Comparison of ENCODE assay signal across 20 mouse cellular contexts in genomic region chr19:42328160-42328559, GRCm38 (mm10).
DNase-seq lines count a peak whose midpoint lies in the region; ATAC-seq lines count a peak whose summit lies in the region.
"Had no signal": no experiment of that assay in that cellular context is flagged by ENCODE, and none has a peak within 500 bp of the region (broad histone marks: within the 10 kb centered on the region; RNA-seq: fewer than 3 reads in every experiment).

No protein-coding gene starts in this region.

- no peak overlapping the region for H3K4me2 ChIP-seq in neural tube, embryonic 13.5 days
- H3K4me2 ChIP-seq in neural tube, embryonic 15.5 days, result no peak overlapping the region
- H3K4me2 ChIP-seq: forebrain, embryonic 13.5 days; heart, embryonic 12.5 days had no signal

- no peak overlapping the region for H3K9ac ChIP-seq in neural tube, embryonic 13.5 days
- no peak overlapping the region for H3K9ac ChIP-seq in neural tube, embryonic 15.5 days (replicated peaks)
- H3K9ac ChIP-seq: forebrain, embryonic 13.5 days; heart, embryonic 12.5 days had no signal

- H3K27ac ChIP-seq in neural tube, embryonic 13.5 days (replicated peaks), result 0 out of 2 replicates have a peak overlapping the region, but pooled peaks have one; percentile 33
- H3K27ac ChIP-seq in neural tube, embryonic 15.5 days (replicated peaks), result no peak overlapping the region
- H3K27ac ChIP-seq: embryonic facial prominence, embryonic 10.5 days; forebrain, embryonic 13.5 days; hindbrain, embryonic 10.5 days had no signal

- peaks cover 29% of the 10 kb centered on the region for H3K4me1 ChIP-seq in neural tube, embryonic 13.5 days (replicated peaks)
- peaks cover 13% of the 10 kb centered on the region for H3K4me1 ChIP-seq in neural tube, embryonic 15.5 days
- H3K4me1 ChIP-seq: heart, embryonic 12.5 days had no signal

- DNase-seq in cerebellum, postnatal 10 days, result peak; percentile 56 to 64
- no peak for DNase-seq in frontal cortex, postnatal 14 days (ENCODE audit: low spot score in 2 of 2)
- peak; percentile 49 for DNase-seq in left cerebral cortex, postnatal 4 days
- no peak for DNase-seq in left cerebral cortex, adult 8-10 months (ENCODE audit: low spot score in 2 of 2)
- DNase-seq: adrenal gland, adult 8-10 months; adrenal gland, postnatal 36 days; B cell, adult 2 months; cerebellum, adult 18-20 months; gastrocnemius, postnatal 14 days had no signal

- 64% methylated on average over 9 of the region's 9 CpGs for WGBS in neural tube, embryonic 13.5 days
- 65% methylated on average over 9 of the region's 9 CpGs for WGBS in neural tube, embryonic 15.5 days

- no peak for ATAC-seq in cerebellum, adult (ENCODE audit: insufficient number of reproducible peaks, low FRiP score, low TSS enrichment)
- peak; percentile 59 for ATAC-seq in frontal cortex, adult (ENCODE audit: low TSS enrichment)
- 0 out of 2 replicates have a peak, but pooled peaks have one; percentile 23 for ATAC-seq in neural tube, embryonic 13.5 days (ENCODE audit: low read depth)
- ATAC-seq in neural tube, embryonic 15.5 days (ENCODE audit: low FRiP score), result no peak
- ATAC-seq: CD4-positive, CD25-positive, alpha-beta regulatory T cell, adult 4 months; forebrain, embryonic 13.5 days; hindbrain, embryonic 16.5 days had no signal

- H3K9me3 ChIP-seq in neural tube, embryonic 13.5 days, result no peaks in the 10 kb centered on the region
- no peaks in the 10 kb centered on the region for H3K9me3 ChIP-seq in neural tube, embryonic 15.5 days (replicated peaks)
- H3K9me3 ChIP-seq: embryonic facial prominence, embryonic 10.5 days; forebrain, embryonic 13.5 days; G1E; heart, embryonic 12.5 days; hindbrain, embryonic 10.5 days had no signal

- intact Hi-C loops in left cerebral cortex, postnatal 4 days (cut with DNase I), result no loop called here

- H3K4me3 ChIP-seq in neural tube, embryonic 13.5 days, result no peak overlapping the region
- H3K4me3 ChIP-seq in neural tube, embryonic 15.5 days (replicated peaks), result no peak overlapping the region
- H3K4me3 ChIP-seq: embryonic facial prominence, embryonic 10.5 days; forebrain, embryonic 13.5 days; heart, embryonic 12.5 days; hindbrain, embryonic 10.5 days had no signal

- no peaks in the 10 kb centered on the region for H3K36me3 ChIP-seq in neural tube, embryonic 13.5 days
- H3K36me3 ChIP-seq in neural tube, embryonic 15.5 days, result no peaks in the 10 kb centered on the region
- H3K36me3 ChIP-seq: embryonic facial prominence, embryonic 10.5 days; G1E; heart, embryonic 12.5 days; hindbrain, embryonic 10.5 days had no signal

- H3K27me3 ChIP-seq in neural tube, embryonic 13.5 days, result no peaks in the 10 kb centered on the region
- H3K27me3 ChIP-seq in neural tube, embryonic 15.5 days (replicated peaks), result 0 out of 2 replicates have a peak, but pooled peaks cover 3% of the 10 kb centered on the region

Comparison
In these comparisons a context has a peak if more than half of its experiments do, and no peak if none do; other contexts are left out.
1. DNase-seq: peak in cerebellum, postnatal 10 days (2 of 2) and left cerebral cortex, postnatal 4 days (single experiment); none in frontal cortex, postnatal 14 days (0 of 2) and left cerebral cortex, adult 8-10 months (0 of 2).
2. ATAC-seq: peak in frontal cortex, adult (single experiment) and neural tube, embryonic 13.5 days (single experiment); none in cerebellum, adult (single experiment) and neural tube, embryonic 15.5 days (single experiment).